Mouse (Mus musculus) neural tube, embryonic 14.5 days (tissue): ENCODE data around the gene Map3k7. TPM values are rescaled to one million over a fixed set of nuclear protein-coding genes. Genes with fewer than 3 reads are reported as not detected.
A peak's percentile ranks its signal among the peaks of the same experiment; 100 is the strongest.
"Not testable (repeated sequence)": the region's sequence is repeated elsewhere in the genome, so short reads cannot be mapped to it uniquely, and the experiment has no call there.

Source experiments
- ATAC-seq: fragments of 200-750 bp; cut with Nextera tagmentation; 2 replicates; pipeline ENCODE4 v1.8.0; 2017; ENCODE audit warnings: low read depth, mild to moderate bottlenecking, moderate TSS enrichment, moderate library complexity
- H3K27ac ChIP-seq: fragments of 300-500 bp; sonication (generic); 2 replicates; pipeline ENCODE4 v1.5.1; 2014; ENCODE audit warnings: low read depth, mild to moderate bottlenecking, control low read depth, low read length, moderate library complexity, mixed read lengths
- H3K27me3 ChIP-seq: fragments of 300-500 bp; sonication (generic); 2 replicates; pipeline ENCODE4 v1.6.1; 2014; ENCODE audit warnings: low read length; ENCODE audit not compliant: control insufficient read depth, insufficient read depth
- H3K36me3 ChIP-seq: fragments of 300-500 bp; sonication (generic); 2 replicates; pipeline ENCODE4 v1.6.1; 2014; ENCODE audit warnings: low read length, mixed read lengths; ENCODE audit not compliant: control insufficient read depth, insufficient read depth
- H3K4me1 ChIP-seq: fragments of 300-500 bp; sonication (generic); 2 replicates; pipeline ENCODE4 v1.6.1; 2014; ENCODE audit warnings: low read length; ENCODE audit not compliant: control insufficient read depth, insufficient read depth
- H3K4me2 ChIP-seq: fragments of 300-500 bp; sonication (generic); 2 replicates; pipeline ENCODE4 v1.6.1; 2014; ENCODE audit warnings: mild to moderate bottlenecking, low read depth, low read length, control low read depth
- H3K4me3 ChIP-seq: fragments of 300-500 bp; sonication (generic); 2 replicates; pipeline ENCODE4 v1.5.1; 2014; ENCODE audit warnings: low read depth, low read length, control low read depth, mixed read lengths
- H3K9ac ChIP-seq: fragments of 300-500 bp; sonication (generic); replicated peaks from 2 replicates; pipeline ENCODE4 v1.6.1; 2014; ENCODE audit warnings: low read depth, mild to moderate bottlenecking, control low read depth, low read length, mixed read lengths
- H3K9me3 ChIP-seq: fragments of 300-500 bp; sonication (generic); 2 replicates; pipeline ENCODE4 v1.6.1; 2016; ENCODE audit warnings: low read length; ENCODE audit not compliant: control insufficient read depth
- WGBS: fragments of 180-500 bp; shearing (Covaris S2); extraction: QIAGEN DNeasy Blood & Tissue Kit; methylation state at CpG from one replicate; pipeline ENCODE4 v1.1.7; 2014; 5-methylcytosine and 5-hydroxymethylcytosine counted together
- polyA plus RNA-seq: library from polyadenylated mRNA; unstranded; fragments of >200 nt; fragmentation: Nextera tagmentation; extraction: Ambion mirVana; gene quantifications from 2 replicates; pipeline ENCODE4 v1.2.1, GENCODE M21; 2014

Map3k7 gene
- polyA plus RNA-seq, 1 experiment from 2014 or later = 33.7 TPM

DNA sequence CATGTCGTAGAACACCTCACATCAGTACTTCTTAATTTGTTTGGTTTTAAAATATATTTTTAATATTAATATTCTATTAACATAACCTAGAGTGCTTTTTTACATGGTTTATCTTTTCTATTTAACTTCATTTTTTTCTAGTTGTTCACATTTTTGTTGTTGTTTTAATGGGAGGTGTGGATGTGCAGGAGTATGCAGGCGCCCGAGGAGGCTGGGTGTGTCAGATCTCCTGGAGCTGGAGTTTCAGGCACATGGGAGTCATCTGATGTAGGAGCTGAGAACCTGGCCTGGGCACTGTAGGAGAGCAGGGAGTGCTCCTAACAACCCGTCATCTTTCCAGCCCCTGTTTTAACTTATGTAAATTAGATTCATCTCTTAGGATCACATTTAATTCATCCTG, 44.2 kb downstream of the Map3k7 start:
- 78% methylated on average over 4 of the region's 4 CpGs for WGBS
- Histone ChIP-seq H3K9me3 (no peaks in the 10 kb centered on the region), H3K27me3 (no peaks in the 10 kb centered on the region), H3K4me1 (no peaks in the 10 kb centered on the region), H3K4me3 (no peak overlapping the region), H3K27ac (no peak overlapping the region), H3K36me3 (peaks cover 25% of the 10 kb centered on the region), H3K4me2 (no peak overlapping the region), H3K9ac (no peak overlapping the region)
- no peak for ATAC-seq

DNA sequence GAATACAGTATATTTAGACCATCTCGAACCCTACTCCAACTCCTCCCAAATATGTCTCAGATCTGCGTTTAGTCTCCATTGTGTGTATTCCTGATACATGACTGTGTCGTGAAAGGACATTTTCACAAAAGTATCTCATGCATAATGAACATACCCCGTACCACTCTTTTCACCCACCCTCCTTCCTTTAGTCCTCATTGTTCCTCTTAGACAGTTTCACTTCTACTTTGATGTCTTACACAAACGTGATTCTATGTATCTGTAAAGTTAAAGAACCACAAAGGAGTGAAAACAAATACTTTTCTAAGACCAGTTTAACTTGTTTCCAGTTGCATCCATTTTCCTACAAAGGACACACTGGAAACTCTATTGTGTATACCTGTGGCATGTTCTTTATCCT, 46.9 kb downstream of the Map3k7 start:
- WGBS = 84% methylated on average over 5 of the region's 5 CpGs
- peaks cover 24% of the 10 kb centered on the region; the same call in 1 of the 2 replicates for H3K36me3 ChIP-seq

DNA sequence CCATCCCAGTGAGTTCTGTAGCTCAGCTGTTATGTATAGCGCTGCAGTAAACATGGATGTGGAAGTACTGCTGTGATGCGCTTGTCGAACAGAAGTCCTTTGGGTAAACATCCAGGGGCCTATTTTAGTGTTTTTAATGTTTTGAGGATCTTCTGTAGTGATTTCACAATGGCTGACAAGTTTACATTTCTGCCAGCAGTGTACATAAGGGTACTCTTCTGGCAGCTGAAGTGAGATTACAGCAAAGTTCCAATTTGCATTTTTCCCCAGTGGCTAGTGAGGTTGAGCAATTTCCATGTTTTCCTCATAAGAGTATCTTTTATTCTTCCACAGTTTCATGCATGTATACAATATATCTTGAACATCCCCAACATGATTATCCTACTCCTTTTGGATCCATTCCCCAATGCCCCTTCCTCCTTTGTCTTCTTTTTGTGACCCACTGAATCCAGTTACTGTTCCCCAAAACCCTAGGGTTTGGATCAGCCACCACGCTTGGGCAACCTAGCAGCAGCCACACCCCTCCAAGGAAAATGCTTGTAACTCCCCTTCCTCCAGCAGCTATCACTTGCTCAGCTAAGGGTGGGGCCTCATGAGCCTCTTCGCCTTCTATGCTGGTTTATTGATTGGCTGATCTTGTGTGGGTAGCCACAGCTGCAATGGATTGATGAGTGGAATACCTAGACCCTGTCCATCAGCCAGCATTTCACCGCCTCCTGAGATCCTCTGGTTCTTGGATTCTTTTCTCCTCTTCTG, 47.5 kb downstream of the Map3k7 start:
- Histone ChIP-seq H3K27ac (no peak overlapping the region), H3K9ac (no peak overlapping the region), H3K4me3 (no peak overlapping the region), H3K4me1 (no peaks in the 10 kb centered on the region), H3K27me3 (no peaks in the 10 kb centered on the region), H3K9me3 (no peaks in the 10 kb centered on the region), H3K4me2 (no peak overlapping the region), H3K36me3 (peaks cover 30% of the 10 kb centered on the region; the same call in 1 of the 2 replicates)
- WGBS = 89% methylated on average over 6 of the region's 6 CpGs
- no peak for ATAC-seq

More for the DNA sequence above, 46.9 kb downstream of the Map3k7 start:
- Histone ChIP-seq H3K27me3 (no peaks in the 10 kb centered on the region), H3K4me2 (no peak overlapping the region), H3K9ac (no peak overlapping the region), H3K27ac (no peak overlapping the region), H3K9me3 (no peaks in the 10 kb centered on the region), H3K4me3 (no peak overlapping the region), H3K4me1 (no peaks in the 10 kb centered on the region)
- ATAC-seq = no peak

DNA sequence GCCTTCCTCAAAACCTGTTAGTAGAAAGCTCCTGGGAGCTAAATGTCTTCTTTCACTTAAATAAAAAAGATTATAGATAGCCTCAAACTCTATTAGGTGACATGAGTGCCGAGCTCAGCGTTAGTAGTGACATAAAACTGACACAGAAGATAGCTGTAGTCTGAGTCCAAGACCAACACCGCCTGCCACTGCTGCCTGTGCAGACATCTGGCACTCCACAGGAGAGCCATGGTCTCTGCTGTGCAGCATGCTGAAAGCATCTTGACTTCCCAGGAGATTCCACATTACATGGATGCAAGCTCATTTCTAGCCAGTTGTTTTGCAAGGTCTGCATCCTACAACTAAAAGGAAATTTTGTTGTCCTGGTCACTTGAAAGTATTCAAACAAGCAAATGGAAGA, 57.2 kb downstream of the Map3k7 start:
- WGBS = 76% methylated on average over 3 of the region's 3 CpGs
- peaks cover 22% of the 10 kb centered on the region for H3K36me3 ChIP-seq
- H3K9ac ChIP-seq = no peak overlapping the region

DNA sequence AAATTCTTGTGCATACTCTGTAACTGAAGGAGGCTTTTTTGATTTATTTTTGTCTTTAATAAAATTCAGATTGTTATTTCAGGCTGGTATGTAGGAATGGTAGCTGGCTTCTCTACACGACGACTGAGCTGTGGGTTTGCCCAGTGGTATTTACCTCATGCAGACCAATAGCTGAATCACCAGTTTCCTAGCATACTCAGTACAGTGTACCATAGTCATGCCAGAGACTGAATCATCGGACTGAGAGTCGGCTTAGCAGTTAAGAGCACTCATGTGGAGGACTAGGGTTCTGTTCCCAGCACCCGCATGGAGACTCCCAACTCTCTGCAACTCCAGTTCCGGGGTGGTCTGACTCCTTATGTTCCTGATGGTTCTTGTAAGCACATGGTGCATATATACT, 58.4 kb downstream of the Map3k7 start:
- Histone ChIP-seq H3K4me3 (no peak overlapping the region), H3K9me3 (no peaks in the 10 kb centered on the region), H3K36me3 (peaks cover 16% of the 10 kb centered on the region), H3K27ac (no peak overlapping the region), H3K9ac (no peak overlapping the region), H3K27me3 (no peaks in the 10 kb centered on the region), H3K4me2 (no peak overlapping the region), H3K4me1 (no peaks in the 10 kb centered on the region)
- ATAC-seq = no peak
- WGBS = 95% methylated on average over 6 of the region's 6 CpGs

More for the DNA sequence above, 57.2 kb downstream of the Map3k7 start:
- no peaks in the 10 kb centered on the region for H3K27me3 ChIP-seq
- ATAC-seq = no peak
- H3K4me2 ChIP-seq = no peak overlapping the region
- H3K4me3 ChIP-seq = no peak overlapping the region
- no peaks in the 10 kb centered on the region for H3K4me1 ChIP-seq
- H3K27ac ChIP-seq = no peak overlapping the region
- no peaks in the 10 kb centered on the region for H3K9me3 ChIP-seq

DNA sequence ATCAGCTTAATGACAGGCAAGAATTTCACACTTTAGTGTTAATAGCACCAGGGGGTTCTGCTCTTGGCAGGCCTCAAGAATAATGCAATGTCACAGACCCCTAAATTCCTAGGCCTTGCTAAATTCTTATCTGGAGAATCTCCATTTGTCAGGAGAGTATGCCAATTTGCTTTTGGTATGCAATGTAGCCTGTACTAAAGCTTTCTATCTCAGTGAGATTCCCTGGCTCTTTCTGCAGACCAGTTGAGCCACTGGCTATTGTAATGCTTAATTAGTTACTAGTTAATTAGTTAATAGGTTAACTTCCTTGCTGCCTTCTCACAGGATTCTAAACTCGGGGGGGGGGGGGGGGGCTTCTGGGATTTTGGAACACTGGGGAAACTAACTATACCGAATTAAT, 60.3 kb downstream of the Map3k7 start:
- 77% methylated on average over 2 of the region's 2 CpGs for WGBS
- not testable (repeated sequence) for ATAC-seq, H3K9me3 ChIP-seq, H3K27me3 ChIP-seq, H3K4me1 ChIP-seq, H3K4me3 ChIP-seq, H3K9ac ChIP-seq, H3K4me2 ChIP-seq, H3K27ac ChIP-seq
- peaks cover 16% of the 10 kb centered on the region for H3K36me3 ChIP-seq

DNA sequence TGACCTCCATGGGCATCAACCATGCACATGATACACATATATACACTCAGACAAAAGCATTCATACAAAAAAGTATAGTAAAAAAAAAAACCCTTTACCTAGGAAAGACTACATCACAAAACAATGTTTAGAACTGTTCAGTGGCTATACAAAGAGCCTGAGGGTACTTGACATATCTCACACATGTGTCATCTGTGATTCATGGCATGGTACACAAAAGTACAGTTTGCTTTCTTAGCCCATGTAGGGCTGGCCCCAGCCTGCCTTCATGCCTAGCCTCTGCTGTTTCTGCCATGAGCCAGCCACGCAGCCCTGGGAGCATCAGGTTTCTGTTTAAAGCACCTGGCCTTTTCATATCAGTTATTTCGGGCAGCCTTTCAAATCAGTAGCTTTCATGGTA, 61.2 kb downstream of the Map3k7 start:
- H3K4me3 ChIP-seq = no peak overlapping the region
- no peak for ATAC-seq
- no peaks in the 10 kb centered on the region for H3K9me3 ChIP-seq
- H3K4me1 ChIP-seq = no peaks in the 10 kb centered on the region
- no peaks in the 10 kb centered on the region for H3K27me3 ChIP-seq
- H3K9ac ChIP-seq = no peak overlapping the region
- 95% methylated on average over 2 of the region's 2 CpGs for WGBS
- no peak overlapping the region for H3K4me2 ChIP-seq
- no peak overlapping the region for H3K27ac ChIP-seq
- H3K36me3 ChIP-seq = peaks cover 10% of the 10 kb centered on the region; the same call in 1 of the 2 replicates

DNA sequence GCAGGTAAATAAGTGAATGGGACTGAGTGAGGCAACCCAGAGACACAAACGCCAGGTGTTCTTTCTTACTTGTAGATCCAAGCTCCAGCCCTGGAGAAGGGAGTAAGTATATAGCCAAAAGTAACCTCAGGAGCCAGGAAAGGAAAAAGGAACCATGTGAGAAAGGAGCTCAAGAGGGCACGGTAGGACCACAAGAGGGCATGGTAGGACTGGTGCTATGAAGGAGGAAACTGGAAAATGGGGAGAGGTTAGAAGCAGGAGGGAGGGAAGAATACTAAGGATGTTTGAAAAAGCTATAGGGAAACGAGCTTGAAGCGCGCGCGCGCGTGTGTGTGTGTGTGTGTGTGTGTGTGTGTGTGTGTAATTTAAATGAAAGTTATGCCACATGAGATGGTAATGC, 63.2 kb downstream of the Map3k7 start:
- H3K4me1 ChIP-seq = no peaks in the 10 kb centered on the region
- H3K36me3 ChIP-seq = no peaks in the 10 kb centered on the region
- no peaks in the 10 kb centered on the region for H3K9me3 ChIP-seq
- 89% methylated on average over 9 of the region's 9 CpGs for WGBS
- ATAC-seq = no peak
- H3K9ac ChIP-seq = no peak overlapping the region
- H3K4me3 ChIP-seq = no peak overlapping the region
- H3K27me3 ChIP-seq = no peaks in the 10 kb centered on the region
- H3K4me2 ChIP-seq = no peak overlapping the region
- no peak overlapping the region for H3K27ac ChIP-seq

DNA sequence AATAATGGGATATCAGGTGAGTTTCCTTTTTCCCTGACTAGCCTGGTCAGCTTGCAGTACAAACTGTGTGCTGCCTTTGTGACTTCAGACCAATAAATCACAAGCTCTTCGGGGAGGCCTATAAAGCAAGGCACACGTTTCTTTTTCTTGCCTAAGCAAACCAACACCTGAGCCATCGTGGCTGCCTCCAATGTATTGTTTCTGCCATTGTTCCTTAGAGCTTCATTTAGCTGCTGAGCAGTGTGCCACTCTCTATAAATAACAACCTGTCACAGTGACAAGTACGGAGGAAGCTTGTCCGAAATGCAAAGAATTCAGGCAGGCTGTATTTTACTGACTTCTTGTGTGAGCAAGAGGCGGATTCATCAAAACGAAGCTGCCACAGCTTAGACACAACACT, 73.4 kb downstream of the Map3k7 start:
- Histone ChIP-seq H3K27ac (0 out of 2 replicates have a peak overlapping the region, but pooled peaks have one; percentile 36), H3K4me2 (no peak overlapping the region), H3K4me3 (no peak overlapping the region), H3K36me3 (no peaks in the 10 kb centered on the region), H3K27me3 (no peaks in the 10 kb centered on the region), H3K9me3 (no peaks in the 10 kb centered on the region), H3K9ac (no peak overlapping the region), H3K4me1 (peaks cover 5% of the 10 kb centered on the region; the same call in 1 of the 2 replicates)
- 0 out of 2 replicates have a peak, but pooled peaks have one; percentile 22 for ATAC-seq
- 27% methylated on average over 7 of the region's 7 CpGs for WGBS
